Mouse (Mus musculus): ENCODE data around the gene Fyb.

DNA sequence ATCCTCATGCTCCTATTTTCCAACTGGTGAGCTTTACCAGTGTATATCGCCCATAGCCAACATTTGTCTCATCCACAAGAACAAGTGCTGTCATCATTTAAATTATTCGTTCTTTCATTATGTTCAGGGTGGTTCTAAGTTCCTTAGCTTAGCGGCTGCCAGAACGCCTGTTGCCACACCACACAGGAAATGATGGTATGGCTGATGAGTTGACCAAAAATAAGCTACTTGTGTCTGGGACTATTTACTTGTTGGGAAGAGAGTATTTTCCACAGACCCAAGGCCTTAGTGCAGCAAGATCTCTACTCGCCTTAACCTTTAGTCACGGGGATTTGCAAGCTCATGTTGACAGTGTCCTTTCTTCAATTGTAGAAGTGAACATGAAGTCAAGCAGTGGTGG lies 34.3 kb downstream of the Fyb start:
- TF ChIP-seq CTCF (conservative IDR thresholded peaks at IDR 0.05; ENCODE audit: low read length): no peak
- TF ChIP-seq NANOG (IDR thresholded peaks at IDR 0.05; ENCODE audit: borderline replicate concordance, low read length): no peak
